Mouse (Mus musculus) common myeloid progenitor, adult 5-6 weeks (primary cell): ENCODE measurements at regions not wholly inside any gene's neighbourhood (a gene's known extent, or its start where the extent isn't known, plus 50 kb on each side); places are given as distances from the start of the nearest gene placed in this dataset.
A peak's percentile ranks its signal among the peaks of the same experiment; 100 is the strongest.
"Not testable (repeated sequence)": the region's sequence is repeated elsewhere in the genome, so short reads cannot be mapped to it uniquely, and the experiment has no call there.

ENCODE experiments used
- ATAC-seq: replicated peaks from 2 replicates; pipeline ENCODE4 v1.8.0; 2016; ENCODE audit warnings: low read depth, mild to moderate bottlenecking, moderate TSS enrichment, inconsistent platforms; ENCODE audit not compliant: poor library complexity, severe bottlenecking

DNA sequence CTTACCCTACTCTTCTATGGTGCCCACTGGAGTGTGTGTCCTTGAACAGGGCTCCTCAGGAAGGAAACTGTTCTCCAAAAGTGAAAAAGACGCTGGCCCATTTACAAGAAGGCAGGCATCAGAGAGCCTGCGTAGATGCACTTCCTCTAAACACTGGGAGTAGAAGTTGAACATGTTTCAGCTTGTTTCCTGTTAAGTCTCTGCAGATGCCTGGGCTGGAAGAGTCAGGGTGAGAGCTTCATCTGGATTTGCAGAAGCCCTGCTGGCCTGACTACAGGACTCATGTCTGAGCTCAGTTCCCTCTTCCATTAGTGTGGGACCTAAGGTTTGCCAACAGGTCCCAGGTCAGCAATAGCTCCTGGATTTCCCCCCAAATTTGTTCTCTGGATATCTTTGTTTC lies 54.7 kb upstream of the Nlrp1b start:
- peak; percentile 87 for ATAC-seq

DNA sequence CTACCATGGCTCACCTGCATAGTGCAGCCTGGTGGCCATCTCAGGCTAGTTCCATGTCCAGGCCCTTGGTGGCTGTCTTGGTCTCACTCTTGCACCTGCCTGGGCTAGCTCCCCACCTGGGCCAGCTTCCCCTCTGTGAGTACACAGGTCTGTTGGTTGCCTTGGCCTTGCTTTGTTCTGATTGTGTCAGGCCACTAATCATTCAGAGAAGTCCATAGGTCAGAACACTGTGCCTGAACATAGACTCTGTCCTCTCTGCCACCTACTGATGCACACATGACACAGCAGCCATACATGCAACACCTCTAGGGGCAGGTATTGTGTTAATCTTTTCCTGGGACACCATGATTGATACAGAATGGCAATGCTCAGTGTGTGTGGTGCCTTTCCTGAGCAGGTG lies 57.7 kb upstream of the Nlrp1b start:
- not testable (repeated sequence) for ATAC-seq

DNA sequence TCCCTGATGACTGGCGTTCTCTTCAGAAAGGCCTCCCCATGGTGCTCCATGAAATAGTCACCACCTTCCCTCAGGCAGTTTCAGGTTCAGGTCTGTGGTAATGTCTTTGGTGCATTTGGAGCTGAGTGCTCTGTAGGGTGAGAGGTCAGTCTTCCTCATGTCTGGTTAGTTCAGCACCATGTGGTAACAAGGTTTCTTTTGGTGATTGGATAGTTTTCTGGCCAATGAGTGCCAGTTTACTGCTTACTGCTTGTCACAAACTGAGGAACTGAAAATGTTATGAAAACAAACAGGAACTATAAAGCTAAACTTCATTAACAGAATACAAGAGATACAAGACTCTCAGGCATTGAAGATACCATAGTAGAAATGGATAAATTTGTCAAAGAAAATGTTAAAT lies 59.0 kb upstream of the Nlrp1b start:
- ATAC-seq = no peak

DNA sequence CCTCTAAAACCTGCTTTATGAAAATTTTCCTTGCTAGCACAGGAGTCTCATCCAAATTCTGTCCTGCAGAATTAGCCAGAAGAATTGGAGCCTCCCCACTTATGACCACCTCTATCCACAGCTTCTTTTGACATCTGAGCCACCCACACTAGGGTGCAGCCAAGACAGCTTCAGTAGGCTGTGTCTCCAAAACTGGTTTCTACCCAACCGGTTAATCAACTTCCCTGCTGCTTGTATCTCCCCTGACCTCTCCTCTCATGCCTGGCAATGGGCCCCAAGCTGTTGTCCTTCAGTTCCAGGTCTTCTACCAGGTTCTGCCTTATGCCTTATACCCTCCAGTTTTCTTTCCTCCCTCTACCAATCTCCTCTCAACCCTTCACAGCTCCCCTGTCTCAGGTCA lies 68.9 kb upstream of the Nlrp1b start:
- ATAC-seq = no peak

DNA sequence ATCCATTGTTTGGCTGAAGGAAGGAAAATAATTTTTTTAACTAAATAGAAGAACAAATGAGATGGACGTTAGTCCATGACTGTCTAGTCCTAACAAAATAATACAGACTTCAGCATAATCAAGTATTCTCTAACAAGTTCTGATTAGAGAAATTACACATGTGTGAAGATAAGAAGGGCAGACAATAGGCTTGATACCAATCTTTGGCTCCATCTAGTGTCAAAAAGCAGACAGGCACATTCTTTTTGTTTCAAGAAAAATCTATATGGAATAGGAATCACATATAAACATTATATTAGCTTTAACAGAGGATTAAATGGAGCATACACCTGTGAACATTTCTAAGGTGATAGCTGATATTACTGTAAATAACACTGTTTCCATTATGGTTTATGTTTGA lies 92.9 kb upstream of the Nlrp1b start:
- 0 out of 2 replicates have a peak, but pooled peaks have one; percentile 36 for ATAC-seq

DNA sequence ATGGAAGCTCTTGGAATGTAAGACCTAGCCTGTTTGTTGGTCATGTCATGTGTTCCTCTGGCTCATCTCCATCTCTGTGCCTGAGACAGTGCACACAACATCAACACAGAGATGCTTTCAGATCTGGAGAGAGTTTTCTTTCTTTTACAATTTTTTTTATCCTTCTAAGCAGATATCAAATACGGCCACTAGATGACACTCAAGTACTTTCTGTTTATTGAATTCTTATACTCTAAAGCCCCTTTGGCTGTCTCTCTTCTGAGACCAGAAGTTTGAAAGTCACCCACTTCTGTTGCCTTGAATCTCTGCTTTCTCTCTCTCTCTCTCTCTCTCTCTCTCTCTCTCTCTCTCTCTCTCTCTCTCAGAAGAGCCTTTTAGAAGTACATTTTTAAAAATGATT lies 106.9 kb upstream of the Nlrp1b start:
- ATAC-seq = no peak

DNA sequence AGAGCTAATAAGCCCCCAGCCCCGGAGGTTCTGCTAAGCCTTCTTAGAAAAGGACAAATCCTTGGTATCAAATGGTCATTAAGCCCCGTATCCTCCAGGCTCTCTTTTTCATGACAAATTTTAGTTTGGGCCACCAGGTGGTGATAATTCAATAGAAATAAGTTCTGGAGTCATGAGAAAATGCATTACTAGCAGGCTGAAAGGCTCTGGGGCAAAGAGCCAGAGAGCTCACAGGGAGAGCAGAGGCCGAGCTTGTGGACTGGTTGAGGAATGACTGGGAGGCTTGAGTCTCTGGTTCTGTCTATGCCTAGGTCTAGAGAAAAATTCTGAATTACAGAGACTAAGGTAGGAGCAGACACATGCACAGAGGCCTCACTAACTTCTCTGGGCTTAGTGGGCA lies 115.5 kb upstream of the Nlrp1b start:
- no peak for ATAC-seq

DNA sequence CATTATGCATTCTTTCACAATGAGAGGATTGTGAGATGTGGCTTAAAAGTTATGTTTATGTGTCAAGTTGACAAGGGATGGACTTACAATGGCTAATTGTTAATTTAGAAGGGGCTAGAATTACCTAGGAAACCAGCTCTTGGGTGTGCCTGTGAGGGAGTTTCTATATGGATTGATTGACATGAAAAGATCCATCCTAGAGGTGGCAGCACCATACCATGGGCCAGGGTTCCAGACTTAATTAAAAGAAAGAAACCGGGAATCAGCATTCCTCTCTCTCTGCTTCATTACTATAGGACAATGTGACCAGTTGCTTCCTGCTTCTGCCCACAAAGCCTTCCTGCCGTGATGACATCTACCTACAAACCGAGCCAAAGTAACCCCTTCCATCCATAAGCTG lies 126.6 kb upstream of the Nlrp1b start:
- ATAC-seq = no peak

DNA sequence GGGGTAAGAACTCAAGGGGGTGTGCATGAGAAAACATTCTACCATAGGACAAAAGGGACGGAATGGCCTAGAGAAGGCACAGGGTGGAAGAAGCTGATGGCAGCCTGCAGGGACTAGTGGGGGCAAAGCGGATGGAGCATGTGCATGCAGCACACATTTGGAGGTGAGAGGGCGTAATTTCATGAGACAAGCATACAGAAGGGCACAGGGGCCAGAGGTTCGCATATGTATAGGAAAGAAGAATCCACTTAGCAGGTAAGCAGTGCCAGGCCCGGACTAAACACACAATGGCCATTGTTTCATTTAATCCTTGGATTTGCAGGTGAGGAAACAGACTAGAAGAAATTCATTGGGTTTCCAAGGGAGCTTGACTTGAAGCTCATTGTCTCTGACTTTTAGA lies 130.3 kb upstream of the Nlrp1b start:
- no peak for ATAC-seq

DNA sequence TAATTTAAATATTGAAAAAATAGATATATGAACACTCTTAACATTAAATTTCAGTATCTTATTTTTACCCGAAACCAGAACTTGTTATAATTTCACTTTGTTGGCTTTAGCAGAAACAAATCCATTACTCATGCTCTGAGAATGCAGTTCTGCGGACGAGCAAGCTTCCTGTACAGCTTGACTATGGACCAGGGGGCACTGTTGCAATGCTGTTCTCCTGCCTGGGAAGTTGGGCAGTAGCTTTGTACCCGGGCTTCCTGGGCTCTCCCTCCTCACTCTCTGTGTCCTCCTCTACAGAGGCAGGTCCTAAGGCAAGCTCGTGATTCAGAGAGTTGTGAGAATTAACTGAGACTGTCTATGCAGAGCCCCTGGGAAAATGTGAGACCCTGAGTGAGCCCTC lies 141.3 kb upstream of the Nlrp1b start:
- no peak for ATAC-seq

DNA sequence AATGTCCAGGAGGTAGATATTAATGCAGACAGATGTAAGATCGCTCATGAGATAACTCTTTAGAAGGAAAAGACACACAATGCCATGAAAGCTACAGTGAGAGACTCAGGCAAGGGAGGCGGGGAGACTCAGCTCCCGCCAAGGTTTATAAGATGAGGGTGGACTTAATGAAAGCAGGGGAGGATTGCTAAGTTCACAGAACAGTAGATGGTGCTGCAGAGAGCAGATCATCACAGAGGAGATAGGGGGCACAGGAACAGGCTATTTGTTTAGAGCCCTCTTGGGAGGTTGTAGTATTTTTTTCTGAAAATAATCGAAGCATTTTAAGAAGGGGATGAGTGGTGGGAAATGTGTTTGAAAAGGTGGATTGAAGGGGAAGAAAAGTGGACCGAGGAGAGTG lies 144.6 kb upstream of the Nlrp1b start:
- no peak for ATAC-seq

DNA sequence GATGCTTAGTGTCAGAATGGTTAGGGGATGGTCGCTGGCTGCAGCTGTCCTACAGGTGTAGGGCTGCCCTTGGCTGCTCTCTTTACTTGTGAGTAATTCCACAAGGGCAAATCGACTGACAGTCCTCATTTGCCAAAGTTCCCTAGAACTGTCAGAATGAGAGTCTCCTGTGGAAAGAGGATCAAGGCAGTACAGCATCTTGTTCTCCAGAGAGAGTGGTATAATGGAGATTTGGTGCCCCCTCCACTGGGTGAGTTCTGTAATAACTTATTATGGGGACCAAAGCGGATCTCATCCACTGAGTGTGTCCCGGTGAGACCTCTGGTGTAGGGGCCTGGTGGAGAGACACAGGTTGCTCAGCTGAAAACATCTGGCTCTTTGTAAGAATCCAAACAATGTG lies 157.9 kb upstream of the Nlrp1b start:
- ATAC-seq = no peak

DNA sequence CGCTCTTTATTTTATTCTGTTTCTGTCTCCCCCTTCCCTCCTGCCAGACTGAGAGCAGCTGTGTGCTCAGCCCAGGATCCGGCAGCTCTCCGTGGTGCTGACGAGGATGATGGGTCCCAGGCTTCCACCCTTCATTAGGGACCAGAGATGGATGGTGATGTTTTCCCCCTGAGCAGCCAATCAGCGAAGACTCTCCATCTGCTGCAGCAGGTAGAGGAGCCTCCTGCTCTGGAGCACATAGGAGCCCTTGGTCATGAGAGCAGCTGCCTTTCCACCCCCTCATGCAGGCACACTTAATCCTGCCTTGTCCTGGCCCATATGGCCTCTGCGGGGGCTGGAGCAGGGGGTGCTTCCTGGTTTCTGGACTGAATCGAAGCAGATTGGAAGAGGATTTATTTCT lies 159.1 kb upstream of the Nlrp1b start:
- no peak for ATAC-seq

DNA sequence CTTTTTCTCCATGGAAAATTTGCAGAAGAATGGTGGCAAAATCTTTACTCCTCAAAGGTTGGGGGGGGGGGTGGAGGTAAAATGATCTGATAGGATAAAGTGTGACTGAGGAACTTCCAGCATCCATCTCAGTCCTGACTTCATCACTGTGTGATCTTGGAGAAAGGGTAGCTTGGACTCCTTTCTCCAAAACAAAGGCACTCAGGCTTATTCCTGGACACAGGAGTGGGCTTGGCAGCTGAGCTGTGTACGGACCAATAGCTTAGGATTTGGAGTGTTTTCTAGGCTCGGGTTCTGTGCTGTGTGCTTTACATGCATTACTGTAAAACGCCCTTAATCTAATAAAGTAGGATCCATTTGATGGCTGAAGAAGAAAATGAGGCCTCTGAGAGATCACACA lies 159.6 kb upstream of the Nlrp1b start:
- no peak for ATAC-seq

DNA sequence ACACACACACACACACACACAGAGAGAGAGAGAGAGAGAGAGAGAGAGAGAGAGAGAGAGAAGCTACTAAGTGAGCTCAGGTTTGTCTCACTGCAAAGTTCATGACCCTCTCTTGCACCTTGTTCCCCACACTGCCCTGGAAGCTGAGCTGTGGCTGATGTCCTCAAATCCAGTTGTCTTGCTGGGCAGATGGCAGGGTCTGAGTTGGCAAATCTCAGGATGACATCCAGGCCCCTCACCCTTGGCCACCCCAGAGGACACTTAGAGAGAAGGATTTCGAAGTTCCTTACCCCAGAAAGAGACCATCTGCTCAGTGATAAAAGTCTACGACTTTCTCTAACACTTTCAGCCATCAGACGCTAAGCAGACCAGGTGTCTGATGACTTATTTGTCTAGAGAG lies 160.1 kb upstream of the Nlrp1b start:
- no peak for ATAC-seq

DNA sequence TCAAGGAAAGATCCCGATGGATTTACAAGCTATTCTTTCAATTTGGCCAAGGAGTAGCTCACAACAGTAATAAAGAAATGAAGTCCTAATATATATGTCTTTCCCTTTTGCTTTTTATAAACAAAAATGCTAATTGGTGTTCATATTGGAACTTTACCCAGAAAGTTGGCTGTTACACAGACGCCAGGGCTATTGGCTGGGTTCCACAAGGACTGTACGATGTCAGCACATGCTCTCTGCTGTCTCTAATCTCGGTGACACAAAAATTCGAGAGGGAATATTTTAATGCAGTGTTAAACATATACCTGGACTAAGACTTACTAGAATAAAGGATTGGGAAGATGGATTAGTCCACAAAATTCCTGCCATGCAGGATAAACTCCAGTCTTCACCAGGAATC lies 162.9 kb upstream of the Nlrp1b start:
- no peak for ATAC-seq

DNA sequence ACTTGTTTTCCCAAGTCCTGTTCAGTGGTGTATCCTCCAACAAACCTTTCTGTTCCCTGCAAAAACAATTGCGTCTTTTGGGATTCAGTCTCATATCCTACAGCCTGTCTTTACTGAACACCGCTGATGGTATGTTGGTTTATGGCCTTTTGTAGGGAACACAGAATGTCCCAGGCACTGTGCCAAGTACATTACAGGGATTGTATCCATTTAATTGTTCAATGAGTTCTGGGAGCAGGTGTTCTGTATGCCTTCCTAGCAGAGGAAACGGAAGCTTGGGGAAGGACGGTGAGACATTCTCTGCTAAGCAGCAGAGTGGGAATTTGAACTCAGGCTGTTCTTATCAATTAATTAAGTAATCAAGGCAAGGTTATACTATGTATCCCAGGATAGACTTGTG lies 164.5 kb upstream of the Nlrp1b start:
- no peak for ATAC-seq

DNA sequence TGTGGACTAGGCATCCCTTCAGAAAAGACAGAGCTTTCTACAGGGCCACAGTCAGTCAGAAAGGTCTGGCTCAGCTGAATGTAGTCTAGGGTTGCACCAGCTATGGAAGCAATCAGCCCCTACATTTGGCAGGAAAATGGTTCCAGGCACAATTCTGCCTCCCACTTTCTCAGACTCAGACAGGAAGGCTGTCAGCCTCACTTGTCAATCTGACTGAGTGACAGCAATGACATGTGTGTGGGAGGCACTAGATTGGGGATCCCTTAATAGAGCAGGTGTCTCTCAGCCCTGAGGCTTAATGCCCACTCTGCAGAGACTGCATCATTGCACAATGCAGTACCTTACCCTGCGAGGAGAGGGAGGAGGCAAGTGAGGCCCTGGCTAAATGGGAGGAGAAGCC lies 165.1 kb upstream of the Nlrp1b start:
- ATAC-seq = no peak

DNA sequence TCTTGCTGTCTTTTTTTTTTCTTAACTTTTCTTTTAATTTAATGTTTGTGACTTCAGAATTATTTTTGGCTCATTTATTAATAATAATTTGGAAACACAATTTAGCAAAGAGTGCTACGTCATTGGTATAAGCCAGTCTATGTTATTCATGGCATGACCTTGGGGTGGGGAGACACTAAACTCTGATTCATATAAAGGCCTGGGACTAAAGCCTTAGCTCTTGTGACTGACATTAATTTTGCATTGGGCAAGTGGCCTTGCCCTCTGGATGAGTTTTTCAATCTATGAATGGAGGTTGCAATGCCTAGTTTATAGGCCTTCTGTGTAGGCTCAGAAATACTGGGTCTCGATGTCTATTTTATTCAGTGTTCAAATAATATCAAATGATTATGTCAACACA lies 169.8 kb upstream of the Nlrp1b start:
- ATAC-seq = no peak

DNA sequence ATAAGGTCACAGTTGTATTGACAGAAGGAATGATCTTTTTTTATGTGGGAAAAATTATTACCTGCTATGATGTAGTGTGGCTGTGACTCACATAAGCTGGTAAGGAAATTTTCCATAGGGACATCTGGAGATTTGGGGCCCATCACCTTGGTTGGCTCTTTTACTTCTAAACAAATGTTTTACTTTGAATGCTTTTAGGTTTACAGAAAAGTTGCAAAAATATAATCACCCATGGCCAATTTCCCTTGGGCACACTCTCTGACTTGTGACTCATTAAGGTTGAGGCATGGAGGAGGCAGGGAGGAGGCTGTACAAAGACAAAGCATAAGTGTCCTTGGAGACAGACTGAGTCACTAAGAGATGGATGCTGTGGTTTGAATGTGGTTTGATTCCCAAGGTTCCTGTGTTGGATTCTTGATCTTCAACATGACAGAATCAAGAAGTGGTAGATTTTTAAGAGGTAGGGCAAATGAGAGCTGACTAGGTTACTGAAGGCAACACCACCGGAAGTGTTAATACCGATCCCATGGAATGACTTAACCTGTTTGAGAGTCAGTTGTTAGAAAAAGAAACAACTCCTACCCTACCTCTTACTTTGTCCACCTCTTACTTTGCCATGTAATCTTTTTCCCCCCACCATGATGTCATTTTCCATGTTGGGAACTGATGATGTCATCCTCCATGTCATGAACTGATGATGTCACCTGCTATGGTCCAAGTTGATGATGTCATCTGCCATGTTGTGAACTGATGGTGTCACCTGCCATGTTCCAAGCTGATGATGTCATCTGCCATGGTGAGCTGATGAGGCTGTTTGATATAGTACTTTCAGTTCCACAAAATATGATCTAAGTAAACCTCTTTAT lies 171.1 kb upstream of the Nlrp1b start:
- ATAC-seq = no peak

DNA sequence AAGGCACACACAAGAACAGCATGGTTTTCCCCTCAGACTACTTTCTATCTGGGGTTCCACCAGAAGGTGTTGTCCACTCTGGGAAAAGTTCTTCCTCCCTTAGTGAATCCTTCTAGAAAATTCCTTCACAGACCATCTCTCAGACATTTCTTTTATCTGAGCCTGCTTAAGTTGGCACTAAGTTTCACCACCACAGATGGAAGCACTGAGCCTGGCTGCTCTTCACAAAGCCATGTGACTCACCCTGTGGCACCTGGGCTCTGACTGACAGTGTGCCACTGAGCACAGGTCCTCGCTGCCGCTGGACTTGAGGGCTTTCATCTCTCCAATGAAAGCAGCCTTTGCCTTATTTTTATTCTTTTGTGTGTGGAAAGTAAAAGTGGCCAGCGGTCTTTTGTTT lies 173.8 kb upstream of the Nlrp1b start:
- ATAC-seq = no peak

DNA sequence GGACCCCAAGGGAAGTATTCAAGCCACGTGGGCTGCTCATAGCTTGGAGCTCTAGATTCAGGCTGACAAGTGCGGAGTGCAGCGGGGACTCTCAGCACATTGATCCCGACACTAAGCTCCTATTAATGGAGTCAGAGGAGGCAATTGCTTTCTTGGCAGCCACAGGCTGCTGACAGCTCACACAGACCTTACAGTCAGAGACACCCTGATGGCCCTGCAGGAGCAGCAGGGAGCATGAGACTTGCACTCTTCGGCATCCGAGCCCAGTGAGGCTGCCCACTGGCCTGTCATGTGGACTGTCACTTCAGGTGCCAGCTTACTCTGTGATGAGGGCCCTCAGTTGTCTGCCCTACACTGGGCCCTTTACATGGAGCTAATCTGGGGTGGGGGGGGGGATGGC lies 176.5 kb upstream of the Nlrp1b start:
- no peak for ATAC-seq
